Mouse (Mus musculus) neural tube, embryonic 15.5 days (tissue): ENCODE measurements around the gene Fcho2. TPM values are rescaled to one million over a fixed set of nuclear protein-coding genes. Genes with fewer than 3 reads are reported as not detected.
"Not testable (repeated sequence)": the region's sequence is repeated elsewhere in the genome, so short reads cannot be mapped to it uniquely, and the experiment has no call there.

Experiments used
- ATAC-seq: fragments of 200-750 bp; cut with Nextera tagmentation; 2 replicates; pipeline ENCODE4 v1.8.0; 2017; ENCODE audit warnings: mild to moderate bottlenecking, moderate TSS enrichment, moderate library complexity; ENCODE audit not compliant: low FRiP score
- H3K27ac ChIP-seq: fragments of 300-500 bp; sonication (generic); replicated peaks from 2 replicates; pipeline ENCODE4 v1.5.1; 2015; ENCODE audit warnings: mild to moderate bottlenecking, inconsistent platforms
- H3K27me3 ChIP-seq: fragments of 300-500 bp; sonication (generic); replicated peaks from 2 replicates; pipeline ENCODE4 v1.6.1; 2015; ENCODE audit warnings: inconsistent platforms
- H3K36me3 ChIP-seq: fragments of 300-500 bp; sonication (generic); 2 replicates; pipeline ENCODE4 v1.6.1; 2015; ENCODE audit warnings: inconsistent platforms
- H3K4me1 ChIP-seq: fragments of 300-500 bp; sonication (generic); 2 replicates; pipeline ENCODE4 v1.6.1; 2015; ENCODE audit warnings: inconsistent platforms
- H3K4me2 ChIP-seq: fragments of 300-500 bp; sonication (generic); 2 replicates; pipeline ENCODE4 v1.6.1; 2015; ENCODE audit warnings: inconsistent platforms, mild to moderate bottlenecking, moderate library complexity
- H3K4me3 ChIP-seq: fragments of 300-500 bp; sonication (generic); replicated peaks from 2 replicates; pipeline ENCODE4 v1.5.1; 2015; ENCODE audit warnings: mild to moderate bottlenecking, inconsistent platforms
- H3K9ac ChIP-seq: fragments of 300-500 bp; sonication (generic); replicated peaks from 2 replicates; pipeline ENCODE4 v1.6.1; 2015; ENCODE audit warnings: mild to moderate bottlenecking, inconsistent platforms
- H3K9me3 ChIP-seq: fragments of 300-500 bp; sonication (generic); replicated peaks from 2 replicates; pipeline ENCODE4 v1.6.1; 2016; ENCODE audit warnings: inconsistent platforms
- WGBS: fragments of 180-500 bp; shearing (Covaris S2); methylation state at CpG from one replicate; pipeline ENCODE4 v1.1.7; 2015; ENCODE audit warnings: mixed read lengths; 5-methylcytosine and 5-hydroxymethylcytosine counted together
- polyA plus RNA-seq: library from polyadenylated mRNA; unstranded; fragments of >200 nt; fragmentation: Nextera tagmentation; extraction: Ambion mirVana; gene quantifications from 2 replicates; pipeline ENCODE4 v1.2.1, GENCODE M21; 2015

Fcho2 gene
- polyA plus RNA-seq: 22.1 and 25.1 TPM in 2 replicates

GRCm38 (mm10) chr13:98815147-98815785 lies at the start of gene Fcho2:
TSS of gene Fcho2 (minus strand) at chr13:98815449.
- Histone ChIP-seq H3K4me3 (peak within 1 kb of the TSS; percentile 93), H3K4me2 (peak within 1 kb of the TSS; percentile 66), H3K9ac (peak within 1 kb of the TSS; percentile 89), H3K36me3 (no peaks in the 10 kb centered on the region), H3K27ac (peak within 1 kb of the TSS; percentile 94), H3K4me1 (peaks cover 12% of the 10 kb centered on the region), H3K9me3 (no peaks in the 10 kb centered on the region), H3K27me3 (no peaks in the 10 kb centered on the region)
- ATAC-seq: peak; percentile 96
- WGBS: under 1% methylated on average over 50 of the region's 61 CpGs

DNA sequence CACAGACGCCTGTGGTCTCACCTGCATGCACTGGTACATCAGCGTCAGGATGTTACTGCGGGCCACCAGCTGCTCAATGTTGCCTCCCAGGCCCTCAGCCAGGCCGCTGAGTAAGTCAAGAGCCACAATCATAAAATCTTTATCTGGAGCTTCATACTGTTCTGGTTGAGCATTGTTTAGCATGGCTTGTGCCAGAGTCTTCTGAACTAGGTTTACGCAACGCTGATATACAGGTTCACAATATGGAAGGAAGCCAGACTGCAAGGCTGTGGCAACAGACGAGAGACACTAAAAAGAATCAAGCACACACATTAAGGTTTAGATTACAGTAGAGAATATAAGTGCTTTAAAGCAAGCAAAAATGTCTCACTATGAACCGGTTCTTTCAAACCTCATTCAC lies 40.0 kb upstream of the Fcho2 start:
- WGBS: 89% methylated on average over 8 of the region's 8 CpGs
- Histone ChIP-seq H3K9ac (no peak overlapping the region), H3K4me2 (no peak overlapping the region), H3K27ac (no peak overlapping the region), H3K9me3 (no peaks in the 10 kb centered on the region), H3K27me3 (no peaks in the 10 kb centered on the region), H3K36me3 (peaks cover 65% of the 10 kb centered on the region), H3K4me3 (no peak overlapping the region), H3K4me1 (no peaks in the 10 kb centered on the region)
- no peak for ATAC-seq

GRCm38 (mm10) chr13:98845794-98846193 lies 30.5 kb upstream of the Fcho2 start:
- WGBS: 90% methylated on average over 1 of the region's 1 CpGs
- no peaks in the 10 kb centered on the region for H3K4me1 ChIP-seq

DNA sequence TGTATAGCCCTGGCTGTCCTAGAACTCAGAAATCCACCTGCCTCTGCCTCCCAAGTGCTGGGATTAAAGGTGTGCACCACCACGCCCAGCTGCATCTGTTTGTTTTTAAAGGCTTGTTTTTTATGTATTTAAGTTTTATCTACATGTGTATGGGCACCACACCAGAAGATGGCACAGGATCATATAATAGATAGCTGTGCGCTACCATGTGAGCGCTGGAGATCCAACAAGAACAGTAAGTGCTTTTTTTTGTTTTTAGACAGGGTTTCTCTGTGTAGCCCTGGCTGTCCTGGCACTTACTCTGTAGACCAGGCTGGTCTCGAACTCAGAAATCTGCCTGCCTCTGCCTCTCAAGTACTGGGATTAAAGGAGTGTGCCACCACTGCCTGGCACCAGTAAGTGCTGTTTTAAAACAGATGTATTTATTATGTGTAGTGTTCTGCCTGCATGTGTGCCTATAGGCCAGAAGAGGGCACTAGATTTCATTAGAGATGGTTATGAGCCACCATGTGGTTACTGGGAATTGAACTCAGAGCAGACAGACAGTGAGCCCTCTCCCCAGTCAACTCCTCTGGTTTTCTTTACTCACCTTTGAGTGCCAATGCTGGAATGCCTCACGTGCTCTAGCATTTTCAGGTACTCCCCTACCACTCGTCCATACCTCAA lies 21.3 kb upstream of the Fcho2 start:
- Histone ChIP-seq H3K4me2 (no peak overlapping the region), H3K36me3 (peaks cover 10% of the 10 kb centered on the region), H3K4me3 (no peak overlapping the region), H3K27ac (no peak overlapping the region), H3K27me3 (no peaks in the 10 kb centered on the region), H3K4me1 (no peaks in the 10 kb centered on the region), H3K9ac (no peak overlapping the region), H3K9me3 (no peaks in the 10 kb centered on the region)
- ATAC-seq: no peak
- WGBS: 95% methylated on average over 6 of the region's 6 CpGs

More at GRCm38 (mm10) chr13:98845794-98846193, 30.5 kb upstream of the Fcho2 start:
- Histone ChIP-seq H3K9ac (no peak overlapping the region), H3K27me3 (no peaks in the 10 kb centered on the region), H3K4me2 (no peak overlapping the region), H3K36me3 (peaks cover 29% of the 10 kb centered on the region), H3K4me3 (no peak overlapping the region), H3K27ac (no peak overlapping the region), H3K9me3 (no peaks in the 10 kb centered on the region)
- ATAC-seq: no peak

- no peak overlapping the region for H3K4me2 ChIP-seq
- no peaks in the 10 kb centered on the region for H3K9me3 ChIP-seq
- no peak overlapping the region for H3K9ac ChIP-seq
- H3K36me3 ChIP-seq: peaks cover 10% of the 10 kb centered on the region
- H3K27ac ChIP-seq: no peak overlapping the region
- no peak for ATAC-seq
- WGBS: 87% methylated on average over 5 of the region's 5 CpGs
- H3K4me3 ChIP-seq: no peak overlapping the region
- H3K4me1 ChIP-seq: no peaks in the 10 kb centered on the region
- no peaks in the 10 kb centered on the region for H3K27me3 ChIP-seq
These were observed 20.5 kb upstream of the Fcho2 start for GRCm38 (mm10) chr13:98835740-98836139.

GRCm38 (mm10) chr13:98834723-98835122 lies 19.5 kb upstream of the Fcho2 start:
- Histone ChIP-seq H3K36me3 (peaks cover 10% of the 10 kb centered on the region), H3K4me1 (no peaks in the 10 kb centered on the region), H3K27ac (no peak overlapping the region), H3K27me3 (no peaks in the 10 kb centered on the region), H3K4me2 (no peak overlapping the region), H3K9me3 (no peaks in the 10 kb centered on the region), H3K9ac (no peak overlapping the region), H3K4me3 (no peak overlapping the region)
- peak; percentile 33; the same call in 1 of the 2 replicates for ATAC-seq
- 83% methylated on average over 3 of the region's 3 CpGs for WGBS

DNA sequence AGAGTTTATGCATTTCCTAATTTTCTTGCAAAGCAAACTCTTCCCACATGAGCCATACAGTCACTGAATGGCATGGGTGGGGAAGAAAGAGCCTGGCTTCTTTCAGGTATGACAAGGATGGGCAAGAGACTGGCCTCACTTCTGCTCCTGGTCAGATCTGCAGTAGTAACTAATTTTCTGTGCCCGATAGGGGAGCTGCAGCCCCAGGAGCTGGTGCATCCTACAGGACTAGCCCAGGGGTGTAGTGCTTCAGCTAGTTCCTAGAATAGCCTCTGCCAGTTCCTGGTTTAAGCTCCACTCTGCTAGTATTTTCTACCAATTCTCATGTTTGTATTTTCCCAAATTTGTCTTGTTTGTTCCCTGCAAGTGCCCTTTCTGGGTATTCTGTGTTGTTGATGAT lies 18.9 kb upstream of the Fcho2 start:
- 48% methylated on average over 1 of the region's 1 CpGs for WGBS
- no peaks in the 10 kb centered on the region for H3K4me1 ChIP-seq

DNA sequence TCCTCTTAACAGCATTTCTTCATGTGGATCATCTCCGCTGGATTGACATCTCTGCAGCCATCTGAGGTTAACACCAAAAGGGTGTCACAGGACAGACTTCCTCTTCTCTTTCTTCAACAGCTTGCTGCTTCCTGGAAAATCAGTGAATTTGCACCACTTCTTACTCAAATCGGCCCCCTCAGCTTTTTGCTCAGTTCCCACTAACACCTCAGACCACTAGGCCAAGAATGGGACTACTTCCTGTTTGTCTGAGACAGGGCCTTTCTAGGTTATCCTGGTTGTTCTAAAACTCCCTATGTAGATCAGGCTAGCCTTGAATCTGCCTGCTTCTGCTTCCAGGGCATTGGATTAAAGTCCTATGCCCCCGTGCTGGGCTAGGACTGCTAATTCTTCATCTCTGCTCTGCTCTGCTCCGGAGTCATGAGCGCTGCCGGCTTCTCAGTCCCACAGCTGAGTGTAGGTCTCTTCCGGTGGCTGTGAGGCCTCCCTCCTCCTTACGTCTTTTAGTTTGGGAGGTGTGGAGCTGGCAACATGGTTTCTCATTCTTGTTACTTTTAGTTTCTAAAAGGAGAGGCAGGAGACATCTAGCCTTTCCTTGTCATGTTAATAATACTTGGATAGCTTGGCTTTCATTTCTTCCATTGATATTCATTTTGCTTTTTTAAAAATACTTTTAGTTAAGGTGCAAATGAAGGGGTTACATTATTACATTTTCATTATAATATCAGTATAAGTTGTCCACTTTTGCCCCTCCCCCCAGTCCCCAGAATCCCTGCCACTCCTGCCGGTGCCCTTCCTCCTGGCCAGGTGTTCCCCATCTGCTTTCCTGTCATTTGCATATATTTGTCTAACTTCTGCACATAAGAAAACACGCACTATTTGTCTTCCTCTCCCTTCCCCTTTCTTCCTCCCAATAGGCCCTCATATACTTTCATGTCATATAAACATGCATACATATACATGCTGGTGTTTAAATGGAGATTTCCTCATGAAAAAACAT lies 17.5 kb upstream of the Fcho2 start:
- Histone ChIP-seq H3K4me2 (no peak overlapping the region), H3K4me3 (no peak overlapping the region), H3K27ac (no peak overlapping the region), H3K27me3 (no peaks in the 10 kb centered on the region), H3K36me3 (peaks cover 10% of the 10 kb centered on the region), H3K4me1 (no peaks in the 10 kb centered on the region), H3K9ac (no peak overlapping the region), H3K9me3 (no peaks in the 10 kb centered on the region)
- WGBS: 85% methylated on average over 10 of the region's 10 CpGs
- ATAC-seq: no peak

More for the DNA sequence above, 18.9 kb upstream of the Fcho2 start:
- Histone ChIP-seq H3K27me3 (no peaks in the 10 kb centered on the region), H3K27ac (no peak overlapping the region), H3K36me3 (peaks cover 10% of the 10 kb centered on the region), H3K4me2 (no peak overlapping the region), H3K9ac (no peak overlapping the region), H3K9me3 (no peaks in the 10 kb centered on the region), H3K4me3 (no peak overlapping the region)
- no peak for ATAC-seq

- H3K9me3 ChIP-seq, H3K27ac ChIP-seq, H3K4me1 ChIP-seq, ATAC-seq, H3K4me2 ChIP-seq, H3K27me3 ChIP-seq, H3K36me3 ChIP-seq, H3K4me3 ChIP-seq, H3K9ac ChIP-seq: not testable (repeated sequence)
- WGBS: 99% methylated on average over 6 of the region's 6 CpGs
These were observed 13.8 kb upstream of the Fcho2 start for GRCm38 (mm10) chr13:98829026-98829425.

GRCm38 (mm10) chr13:98825574-98825973 lies 10.3 kb upstream of the Fcho2 start:
- Histone ChIP-seq H3K27me3 (no peaks in the 10 kb centered on the region), H3K9me3 (no peaks in the 10 kb centered on the region), H3K4me2 (no peak overlapping the region), H3K36me3 (no peaks in the 10 kb centered on the region), H3K27ac (no peak overlapping the region), H3K4me3 (no peak overlapping the region), H3K9ac (no peak overlapping the region), H3K4me1 (no peaks in the 10 kb centered on the region)
- ATAC-seq: no peak
- 88% methylated on average over 4 of the region's 4 CpGs for WGBS

- Histone ChIP-seq H3K27ac (no peak overlapping the region), H3K9ac (no peak overlapping the region), H3K36me3 (no peaks in the 10 kb centered on the region), H3K4me3 (no peak overlapping the region), H3K27me3 (no peaks in the 10 kb centered on the region), H3K4me1 (no peaks in the 10 kb centered on the region; the same call in 1 of the 2 replicates), H3K4me2 (no peak overlapping the region), H3K9me3 (no peaks in the 10 kb centered on the region)
- 85% methylated on average over 2 of the region's 2 CpGs for WGBS
- no peak for ATAC-seq
These were observed 3.8 kb upstream of the Fcho2 start for GRCm38 (mm10) chr13:98819094-98819493.
